Mouse (Mus musculus): ENCODE measurements at regions not wholly inside any gene's neighbourhood (a gene's known extent, or its start where the extent isn't known, plus 50 kb on each side); places are given as distances from the start of the nearest gene placed in this dataset.

DNA sequence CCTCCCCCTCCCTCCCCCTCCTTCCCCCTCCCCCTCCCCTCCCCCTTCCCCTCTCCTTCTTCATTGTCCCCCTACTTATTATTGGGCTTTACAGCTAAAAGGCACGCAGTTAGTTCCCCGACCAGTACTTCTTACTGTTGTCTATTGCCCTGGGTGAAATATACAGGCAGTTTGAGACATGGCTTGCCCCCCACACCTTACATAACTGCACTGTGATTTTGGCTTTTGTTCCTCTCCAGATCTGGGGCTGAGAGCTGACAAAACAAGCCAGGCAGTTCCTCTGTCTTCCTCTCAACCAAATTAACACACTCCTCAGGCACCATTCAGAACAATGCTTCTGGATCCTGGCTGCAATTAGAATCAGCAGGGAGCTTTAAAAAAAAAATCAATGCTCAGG, 116.4 kb upstream of the Dlg1 start:
- TF ChIP-seq POLR2A (IDR thresholded peaks at IDR 0.05; ENCODE audit: low read depth, low read length) = no peak
- no peak for TF ChIP-seq CTCF (IDR thresholded peaks at IDR 0.05; ENCODE audit: extremely low read depth, insufficient read depth, insufficient read length, insufficient replicate concordance)
